Mouse (Mus musculus): ENCODE results near the gene Hsf2bp. TPM values are rescaled to one million over a fixed set of nuclear protein-coding genes. Genes with fewer than 3 reads are reported as not detected.

Hsf2bp gene
- polyA plus RNA-seq, 1 experiment: 5.1 TPM

DNA sequence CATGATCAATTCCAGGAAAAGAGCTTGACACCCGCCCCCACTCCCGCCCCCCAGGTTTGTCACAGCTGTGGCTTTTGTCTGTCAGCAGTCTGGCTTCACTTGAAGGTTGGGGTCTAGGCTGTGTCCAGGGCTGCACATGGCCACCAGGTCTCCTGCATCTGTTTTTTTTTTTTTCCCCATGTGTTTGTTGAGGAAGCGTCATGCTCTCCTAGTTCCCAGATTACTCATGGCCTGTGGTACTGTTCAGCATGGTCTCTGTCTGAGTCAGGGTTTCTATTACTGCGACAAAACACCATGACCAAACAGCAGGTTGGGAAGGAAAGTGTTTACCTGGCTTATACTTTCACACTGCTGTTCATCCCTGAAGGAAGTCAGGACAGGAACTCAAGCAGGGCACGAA is 121.8 kb downstream of the Hsf2bp start:
- H3K27me3 ChIP-seq (replicated peaks; ENCODE audit: control insufficient read depth, insufficient read depth, low read length): no peaks in the 10 kb centered on the region
- TF ChIP-seq POLR2A (IDR thresholded peaks at IDR 0.05; ENCODE audit: low read depth, low read length) (no peak), CTCF (conservative IDR thresholded peaks at IDR 0.05; ENCODE audit: insufficient read depth, insufficient read length, low read depth, low read length) (no peak)
- WGBS: 86% methylated on average over 5 of the region's 5 CpGs
- H3K4me1 ChIP-seq (ENCODE audit: control insufficient read depth, insufficient read depth, low read length): no peaks in the 10 kb centered on the region
- H3K36me3 ChIP-seq (ENCODE audit: control insufficient read depth, insufficient read depth, low read length): no peaks in the 10 kb centered on the region
- no peak overlapping the region for H3K4me3 ChIP-seq (ENCODE audit: insufficient read depth, low read depth, low read length)
- DNase-seq: no peak
- H3K27ac ChIP-seq (ENCODE audit: insufficient read depth, low read depth, low read length): no peak overlapping the region

DNA sequence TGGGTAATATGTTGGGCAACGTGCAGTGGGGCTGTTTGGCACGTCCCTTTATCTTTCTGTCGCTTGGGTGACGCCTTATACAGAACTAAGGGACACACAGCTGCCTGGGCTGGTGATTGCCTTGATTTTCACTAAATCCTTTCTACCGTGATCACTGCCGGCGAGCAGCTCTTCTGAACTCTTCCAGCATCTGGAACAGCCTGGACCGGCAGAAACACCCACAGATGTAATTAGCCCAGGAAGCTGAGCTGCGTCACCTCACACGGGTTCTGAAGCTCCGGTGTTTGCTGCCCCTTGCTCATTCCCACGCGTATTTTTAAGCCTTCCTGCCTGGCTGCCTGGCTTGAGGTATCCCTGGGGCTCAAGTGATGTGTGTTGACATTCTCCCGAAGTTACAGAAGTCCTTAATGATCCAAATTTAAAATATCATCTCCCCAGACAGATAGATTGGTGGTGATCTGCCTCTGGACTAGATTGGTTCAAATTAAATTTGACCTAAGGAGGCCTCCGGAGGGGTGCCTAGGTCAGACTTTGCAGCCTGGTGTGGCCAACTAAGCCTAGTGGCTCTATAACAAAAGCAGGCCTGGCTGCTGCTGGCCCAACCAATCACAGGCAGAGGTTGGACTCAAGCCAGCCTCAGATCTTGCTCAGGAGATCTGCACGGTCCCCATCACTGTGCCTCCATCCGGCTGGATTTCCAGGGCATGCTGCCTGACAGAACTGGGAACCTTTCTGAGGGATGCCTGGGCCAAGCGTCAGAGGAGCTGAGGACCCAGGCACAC is 123.1 kb downstream of the Hsf2bp start:
- Histone ChIP-seq H3K27me3 (replicated peaks; ENCODE audit: control insufficient read depth, insufficient read depth, low read length) (no peaks in the 10 kb centered on the region), H3K36me3 (ENCODE audit: control insufficient read depth, insufficient read depth, low read length) (no peaks in the 10 kb centered on the region), H3K4me3 (ENCODE audit: insufficient read depth, low read depth, low read length) (peak overlapping the region; percentile 7; the same call in 1 of the 2 replicates), H3K4me1 (ENCODE audit: control insufficient read depth, insufficient read depth, low read length) (no peaks in the 10 kb centered on the region; the same call in 1 of the 2 replicates), H3K27ac (ENCODE audit: insufficient read depth, low read depth, low read length) (peak overlapping the region; percentile 32; the same call in 1 of the 2 replicates)
- TF ChIP-seq CTCF (conservative IDR thresholded peaks at IDR 0.05; ENCODE audit: insufficient read depth, insufficient read length, low read depth, low read length): no peak
- no peak for TF ChIP-seq POLR2A (IDR thresholded peaks at IDR 0.05; ENCODE audit: low read depth, low read length)
- 76% methylated on average over 18 of the region's 18 CpGs for WGBS
- DNase-seq: no peak

DNA sequence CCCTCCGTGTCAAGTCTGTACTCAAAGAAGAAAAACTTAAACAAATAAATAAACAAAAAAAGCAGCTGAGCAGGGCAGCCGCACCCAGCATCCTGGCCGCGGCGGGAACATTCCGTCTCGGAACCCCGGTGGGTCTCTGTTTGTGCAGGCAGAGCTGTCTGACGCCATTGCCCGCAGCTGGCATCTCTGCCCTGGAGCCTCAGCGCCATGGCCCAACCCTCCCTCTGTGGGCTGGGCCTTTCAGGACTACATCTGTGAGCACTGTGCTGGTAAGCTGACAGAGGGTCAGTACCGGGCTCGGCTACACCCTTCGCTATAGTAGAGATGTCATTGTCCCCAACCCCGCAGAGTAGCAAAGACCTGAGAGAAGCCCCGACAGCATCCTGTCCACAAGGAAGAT is 123.8 kb downstream of the Hsf2bp start:
- Histone ChIP-seq H3K4me3 (ENCODE audit: insufficient read depth, low read depth, low read length) (peak overlapping the region; percentile 7; the same call in 1 of the 2 replicates), H3K27me3 (replicated peaks; ENCODE audit: control insufficient read depth, insufficient read depth, low read length) (no peaks in the 10 kb centered on the region), H3K27ac (ENCODE audit: insufficient read depth, low read depth, low read length) (peak overlapping the region; percentile 32; the same call in 1 of the 2 replicates), H3K36me3 (ENCODE audit: control insufficient read depth, insufficient read depth, low read length) (no peaks in the 10 kb centered on the region), H3K4me1 (ENCODE audit: control insufficient read depth, insufficient read depth, low read length) (no peaks in the 10 kb centered on the region; the same call in 1 of the 2 replicates)
- DNase-seq: no peak
- WGBS: 70% methylated on average over 16 of the region's 16 CpGs
- TF ChIP-seq POLR2A (IDR thresholded peaks at IDR 0.05; ENCODE audit: low read depth, low read length): peak; percentile 15
- TF ChIP-seq CTCF (conservative IDR thresholded peaks at IDR 0.05; ENCODE audit: insufficient read depth, insufficient read length, low read depth, low read length): no peak

DNA sequence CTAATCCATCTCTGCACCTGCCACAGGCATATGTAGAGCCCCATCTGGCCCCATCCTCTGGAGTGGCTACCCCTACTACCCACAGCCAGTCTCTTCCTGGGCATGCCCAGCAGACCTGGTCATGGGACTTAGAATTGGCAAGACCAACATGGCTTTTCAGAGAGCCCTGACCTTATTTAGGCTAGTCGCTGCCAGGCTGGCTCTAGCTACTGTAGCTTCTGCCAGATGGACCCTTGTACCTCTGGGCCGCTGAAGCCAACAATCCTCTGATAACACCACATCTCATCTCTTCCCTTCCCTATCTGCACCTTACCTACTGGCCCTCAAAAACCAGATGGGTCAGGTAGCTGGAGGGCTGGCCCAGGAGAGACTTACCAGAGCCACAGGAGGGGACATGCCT is 127.2 kb downstream of the Hsf2bp start:
- no peak overlapping the region for H3K27ac ChIP-seq (ENCODE audit: insufficient read depth, low read depth, low read length)
- 58% methylated on average over 2 of the region's 2 CpGs for WGBS

DNA sequence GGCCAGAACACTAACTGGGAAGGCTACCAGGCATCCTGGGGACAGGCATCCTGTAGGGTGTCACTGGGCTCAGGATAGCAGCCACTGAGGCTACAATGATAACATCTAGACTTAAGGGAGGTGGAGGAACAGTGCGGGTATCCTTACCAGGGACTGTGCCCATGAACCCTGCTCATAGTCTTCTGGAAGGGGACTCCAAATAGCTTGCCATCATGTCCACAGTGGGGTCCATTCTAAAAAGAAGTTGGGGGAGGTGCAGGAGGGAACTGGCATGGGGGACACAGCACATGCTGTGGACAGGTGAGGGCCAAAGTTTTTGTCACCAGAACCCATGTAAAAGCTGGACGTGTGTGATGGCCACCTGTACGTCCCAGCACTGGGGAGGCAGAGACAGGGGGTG is 129.7 kb downstream of the Hsf2bp start:
- no peak for TF ChIP-seq CTCF (conservative IDR thresholded peaks at IDR 0.05; ENCODE audit: insufficient read depth, insufficient read length, low read depth, low read length)
- TF ChIP-seq POLR2A (IDR thresholded peaks at IDR 0.05; ENCODE audit: low read depth, low read length): no peak
- WGBS: 95% methylated on average over 3 of the region's 3 CpGs
- DNase-seq: no peak
- Histone ChIP-seq H3K4me1 (ENCODE audit: control insufficient read depth, insufficient read depth, low read length) (peaks cover 20% of the 10 kb centered on the region; the same call in 1 of the 2 replicates), H3K27me3 (replicated peaks; ENCODE audit: control insufficient read depth, insufficient read depth, low read length) (no peaks in the 10 kb centered on the region), H3K36me3 (ENCODE audit: control insufficient read depth, insufficient read depth, low read length) (no peaks in the 10 kb centered on the region), H3K4me3 (ENCODE audit: insufficient read depth, low read depth, low read length) (no peak overlapping the region), H3K27ac (ENCODE audit: insufficient read depth, low read depth, low read length) (peak overlapping the region; percentile 84)

More for the DNA sequence above, 127.2 kb downstream of the Hsf2bp start:
- Histone ChIP-seq H3K27me3 (replicated peaks; ENCODE audit: control insufficient read depth, insufficient read depth, low read length) (no peaks in the 10 kb centered on the region), H3K36me3 (ENCODE audit: control insufficient read depth, insufficient read depth, low read length) (no peaks in the 10 kb centered on the region), H3K4me3 (ENCODE audit: insufficient read depth, low read depth, low read length) (no peak overlapping the region), H3K4me1 (ENCODE audit: control insufficient read depth, insufficient read depth, low read length) (peaks cover 11% of the 10 kb centered on the region; the same call in 1 of the 2 replicates)
- TF ChIP-seq POLR2A (IDR thresholded peaks at IDR 0.05; ENCODE audit: low read depth, low read length) (no peak), CTCF (conservative IDR thresholded peaks at IDR 0.05; ENCODE audit: insufficient read depth, insufficient read length, low read depth, low read length) (no peak)
- DNase-seq: peak; percentile 72

DNA sequence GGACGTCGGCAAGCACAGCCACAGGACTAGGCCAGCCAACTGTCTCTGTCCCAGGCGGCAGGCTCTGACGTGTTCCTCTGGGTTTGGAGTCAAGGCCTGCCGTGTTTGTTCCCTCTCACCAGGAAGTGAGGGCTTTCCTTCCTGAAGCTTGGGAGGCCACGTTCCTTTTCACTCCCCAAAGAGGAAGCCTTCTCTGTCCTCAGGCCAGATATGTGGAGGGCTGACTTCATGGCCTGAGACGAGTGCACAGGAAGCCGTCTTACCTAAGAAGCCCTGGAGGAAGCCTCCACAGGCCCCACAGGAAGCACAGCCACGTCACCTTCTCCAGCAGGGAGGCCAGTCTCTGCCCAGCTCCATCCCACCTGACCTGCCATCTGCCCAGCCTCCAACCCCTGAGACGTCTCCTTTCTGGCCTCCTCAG is 130.3 kb downstream of the Hsf2bp start:
- Histone ChIP-seq H3K4me3 (ENCODE audit: insufficient read depth, low read depth, low read length) (no peak overlapping the region), H3K27me3 (replicated peaks; ENCODE audit: control insufficient read depth, insufficient read depth, low read length) (no peaks in the 10 kb centered on the region), H3K36me3 (ENCODE audit: control insufficient read depth, insufficient read depth, low read length) (no peaks in the 10 kb centered on the region), H3K27ac (ENCODE audit: insufficient read depth, low read depth, low read length) (peak overlapping the region; percentile 84), H3K4me1 (ENCODE audit: control insufficient read depth, insufficient read depth, low read length) (peaks cover 20% of the 10 kb centered on the region; the same call in 1 of the 2 replicates)
- peak; percentile 85 for DNase-seq
- WGBS: 61% methylated on average over 10 of the region's 10 CpGs
- TF ChIP-seq POLR2A (IDR thresholded peaks at IDR 0.05; ENCODE audit: low read depth, low read length): no peak
- TF ChIP-seq CTCF (conservative IDR thresholded peaks at IDR 0.05; ENCODE audit: insufficient read depth, insufficient read length, low read depth, low read length): no peak

DNA sequence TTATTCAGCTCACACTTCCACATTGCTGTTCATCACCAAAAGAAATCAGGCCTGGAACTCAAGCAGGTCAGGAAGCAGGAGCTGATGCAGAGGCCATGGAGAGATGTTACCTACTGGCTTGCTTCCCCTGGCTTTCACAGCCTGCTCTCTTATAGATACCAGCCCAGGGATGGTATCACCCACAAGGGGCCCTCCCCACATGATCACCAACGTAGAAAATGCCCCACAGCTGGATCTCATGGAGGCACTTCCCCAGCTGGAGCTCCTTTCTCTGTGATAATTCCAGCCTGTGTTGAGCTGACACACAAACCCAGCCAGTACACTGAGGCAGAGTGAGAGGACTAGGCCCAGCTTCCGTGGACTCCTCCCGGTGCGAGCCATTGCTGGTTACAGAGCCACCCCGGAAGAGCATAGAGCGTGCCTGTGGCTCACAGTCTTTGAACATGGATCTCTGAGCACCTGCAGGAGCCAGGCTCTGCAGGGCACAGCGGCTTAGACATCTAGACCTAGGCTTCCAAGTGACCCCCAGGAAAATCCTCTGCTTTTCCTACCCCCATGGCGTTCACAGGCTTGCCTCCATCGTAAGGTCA is 130.9 kb downstream of the Hsf2bp start:
- Histone ChIP-seq H3K4me1 (ENCODE audit: control insufficient read depth, insufficient read depth, low read length) (peaks cover 20% of the 10 kb centered on the region; the same call in 1 of the 2 replicates), H3K27me3 (replicated peaks; ENCODE audit: control insufficient read depth, insufficient read depth, low read length) (no peaks in the 10 kb centered on the region), H3K4me3 (ENCODE audit: insufficient read depth, low read depth, low read length) (no peak overlapping the region), H3K36me3 (ENCODE audit: control insufficient read depth, insufficient read depth, low read length) (no peaks in the 10 kb centered on the region), H3K27ac (ENCODE audit: insufficient read depth, low read depth, low read length) (peak overlapping the region; percentile 76)
- no peak for DNase-seq
- TF ChIP-seq POLR2A (IDR thresholded peaks at IDR 0.05; ENCODE audit: low read depth, low read length) (no peak), CTCF (conservative IDR thresholded peaks at IDR 0.05; ENCODE audit: insufficient read depth, insufficient read length, low read depth, low read length) (no peak)
- WGBS: 83% methylated on average over 9 of the region's 9 CpGs

Measured in kidney, adult 2 months (tissue).